Mouse (Mus musculus): ENCODE data around the gene Timm44. TPM values are rescaled to one million over a fixed set of nuclear protein-coding genes. Genes with fewer than 3 reads are reported as not detected.

Gene Timm44
- total RNA-seq, 1 experiment: 72.5 TPM

GRCm38 (mm10) chr8:4263105-4263791 is 12.5 kb downstream of the Timm44 start:
- Histone ChIP-seq H3K9me3 (ENCODE audit: control insufficient read depth, insufficient read depth, low read depth, low read length) (no peaks in the 10 kb centered on the region), H3K4me3 (ENCODE audit: insufficient read depth in 1 of 2, low read depth in 1 of 2, low read length in 2 of 2, poor library complexity in 1 of 2, severe bottlenecking in 1 of 2) (no peak overlapping the region), H3K4me1 (ENCODE audit: control insufficient read depth in 2 of 2, insufficient read depth in 2 of 2, low read length in 2 of 2, poor library complexity in 1 of 2) (peaks cover 0 to 3% of the 10 kb centered on the region in 2 experiments; a peak in 2 of 4 replicates), H3K27ac (ENCODE audit: insufficient read depth, low read depth, low read length, poor library complexity, severe bottlenecking) (no peak overlapping the region), H3K36me3 (ENCODE audit: control insufficient read depth, insufficient read depth, low read length, poor library complexity, severe bottlenecking) (peaks cover 60% of the 10 kb centered on the region), H3K9ac (ENCODE audit: insufficient read depth, low read depth, low read length, poor library complexity, severe bottlenecking) (no peak overlapping the region)
- in situ Hi-C loops (cut with MboI; ENCODE audit: low sequenced_read_pairs in 2 of 2, unreplicated experiment in 2 of 2): no loop called here
- TF ChIP-seq ZC3H11A (IDR thresholded peaks at IDR 0.05; ENCODE audit: borderline replicate concordance, low read depth, low read length): no peak
- no peak for DNase-seq (ENCODE audit: low read depth, low spot score)

GRCm38 (mm10) chr8:4259805-4260170 is 15.9 kb downstream of the Timm44 start:
- Histone ChIP-seq H3K27ac (ENCODE audit: insufficient read depth, low read depth, low read length, poor library complexity, severe bottlenecking) (no peak overlapping the region), H3K36me3 (ENCODE audit: control insufficient read depth, insufficient read depth, low read length, poor library complexity, severe bottlenecking) (peaks cover 36% of the 10 kb centered on the region), H3K4me3 (ENCODE audit: insufficient read depth in 1 of 2, low read depth in 1 of 2, low read length in 2 of 2, poor library complexity in 1 of 2, severe bottlenecking in 1 of 2) (no peak overlapping the region), H3K9me3 (ENCODE audit: control insufficient read depth, insufficient read depth, low read depth, low read length) (no peaks in the 10 kb centered on the region), H3K9ac (ENCODE audit: insufficient read depth, low read depth, low read length, poor library complexity, severe bottlenecking) (no peak overlapping the region), H3K4me1 (ENCODE audit: control insufficient read depth in 2 of 2, insufficient read depth in 2 of 2, low read length in 2 of 2, poor library complexity in 1 of 2) (peaks cover 3 to 9% of the 10 kb centered on the region in 2 experiments; a peak in 2 of 4 replicates)
- DNase-seq (ENCODE audit: low read depth, low spot score): no peak
- in situ Hi-C loops (cut with MboI; ENCODE audit: low sequenced_read_pairs in 2 of 2, unreplicated experiment in 2 of 2): no loop called here
- TF ChIP-seq HCFC1 (IDR thresholded peaks at IDR 0.05; ENCODE audit: borderline replicate concordance, insufficient read depth, low read length) (no peak), CHD2 (IDR thresholded peaks at IDR 0.05; ENCODE audit: low read depth, low read length) (no peak), ZC3H11A (IDR thresholded peaks at IDR 0.05; ENCODE audit: borderline replicate concordance, low read depth, low read length) (no peak), ZNF384 (IDR thresholded peaks at IDR 0.05; ENCODE audit: low read depth, low read length) (no peak), MAFK (IDR thresholded peaks at IDR 0.05; ENCODE audit: insufficient read depth, low read depth, low read length) (no peak)

- peak; percentile 94 for DNase-seq (ENCODE audit: low read depth, low spot score)
- Histone ChIP-seq H3K4me1 (ENCODE audit: control insufficient read depth in 2 of 2, insufficient read depth in 2 of 2, low read length in 2 of 2, poor library complexity in 1 of 2) (peaks cover 3 to 9% of the 10 kb centered on the region in 2 experiments; a peak in 2 of 4 replicates), H3K27ac (ENCODE audit: insufficient read depth, low read depth, low read length, poor library complexity, severe bottlenecking) (peak within 1 kb of the TSS; percentile 30; the same call in 1 of the 2 replicates), H3K36me3 (ENCODE audit: control insufficient read depth, insufficient read depth, low read length, poor library complexity, severe bottlenecking) (peaks cover 33% of the 10 kb centered on the region), H3K9ac (ENCODE audit: insufficient read depth, low read depth, low read length, poor library complexity, severe bottlenecking) (peak within 1 kb of the TSS; percentile 70), H3K4me3 (ENCODE audit: insufficient read depth in 1 of 2, low read depth in 1 of 2, low read length in 2 of 2, poor library complexity in 1 of 2, severe bottlenecking in 1 of 2) (peak within 1 kb of the TSS; percentile 78 to 92), H3K9me3 (ENCODE audit: control insufficient read depth, insufficient read depth, low read depth, low read length) (no peaks in the 10 kb centered on the region)
- TF ChIP-seq CHD2 (IDR thresholded peaks at IDR 0.05; ENCODE audit: low read depth, low read length) (no peak), MAFK (IDR thresholded peaks at IDR 0.05; ENCODE audit: insufficient read depth, low read depth, low read length) (no peak), ZC3H11A (IDR thresholded peaks at IDR 0.05; ENCODE audit: borderline replicate concordance, low read depth, low read length) (no peak), HCFC1 (IDR thresholded peaks at IDR 0.05; ENCODE audit: borderline replicate concordance, insufficient read depth, low read length) (no peak), ZNF384 (IDR thresholded peaks at IDR 0.05; ENCODE audit: low read depth, low read length) (no peak)
- in situ Hi-C loops (cut with MboI; ENCODE audit: low sequenced_read_pairs in 2 of 2, unreplicated experiment in 2 of 2): no loop called here
Observed at GRCm38 (mm10) chr8:4259125-4259804, 16.4 kb downstream of the Timm44 start, which contains the start of gene Ctxn1. Gene Ctxn1 (minus strand): TSS chr8:4259274.

GRCm38 (mm10) chr8:4258678-4259077 is 17.0 kb downstream of the Timm44 start:
- peaks cover 3 to 11% of the 10 kb centered on the region in 2 experiments; a peak in 2 of 4 replicates for H3K4me1 ChIP-seq (ENCODE audit: control insufficient read depth in 2 of 2, insufficient read depth in 2 of 2, low read length in 2 of 2, poor library complexity in 1 of 2)
- H3K27ac ChIP-seq (ENCODE audit: insufficient read depth, low read depth, low read length, poor library complexity, severe bottlenecking): peak overlapping the region; percentile 30; the same call in 1 of the 2 replicates
- TF ChIP-seq CHD2 (IDR thresholded peaks at IDR 0.05; ENCODE audit: low read depth, low read length) (no peak), ZC3H11A (IDR thresholded peaks at IDR 0.05; ENCODE audit: borderline replicate concordance, low read depth, low read length) (no peak), ZNF384 (IDR thresholded peaks at IDR 0.05; ENCODE audit: low read depth, low read length) (no peak), MAFK (IDR thresholded peaks at IDR 0.05; ENCODE audit: insufficient read depth, low read depth, low read length) (no peak), HCFC1 (IDR thresholded peaks at IDR 0.05; ENCODE audit: borderline replicate concordance, insufficient read depth, low read length) (no peak)
- in situ Hi-C loops (cut with MboI; ENCODE audit: low sequenced_read_pairs in 2 of 2, unreplicated experiment in 2 of 2): no loop called here
- DNase-seq (ENCODE audit: low read depth, low spot score): peak; percentile 78
- H3K9ac ChIP-seq (ENCODE audit: insufficient read depth, low read depth, low read length, poor library complexity, severe bottlenecking): peak overlapping the region; percentile 70
- H3K4me3 ChIP-seq (ENCODE audit: insufficient read depth in 1 of 2, low read depth in 1 of 2, low read length in 2 of 2, poor library complexity in 1 of 2, severe bottlenecking in 1 of 2): peak overlapping the region; percentile 78 to 92
- H3K36me3 ChIP-seq (ENCODE audit: control insufficient read depth, insufficient read depth, low read length, poor library complexity, severe bottlenecking): peaks cover 32% of the 10 kb centered on the region
- no peaks in the 10 kb centered on the region for H3K9me3 ChIP-seq (ENCODE audit: control insufficient read depth, insufficient read depth, low read depth, low read length)
